Mouse (Mus musculus): ENCODE data around the gene Pxk.

- no peak for TF ChIP-seq CTCF (conservative IDR thresholded peaks at IDR 0.05; ENCODE audit: low read length)
- TF ChIP-seq POU5F1 (IDR thresholded peaks at IDR 0.05; ENCODE audit: borderline replicate concordance, low read length), result no peak
These were observed 109.1 kb downstream of the Pxk start for GRCm38 (mm10) chr14:8207105-8207504.

All from E14TG2a.4 (cell line).